Mouse (Mus musculus) heart, embryonic 13.5 days (tissue): Measurements from ENCODE around the gene Bzw2. TPM values are rescaled to one million over a fixed set of nuclear protein-coding genes. Genes with fewer than 3 reads are reported as not detected.
A peak's percentile ranks its signal among the peaks of the same experiment; 100 is the strongest.

Experiments used
- ATAC-seq: fragments of 200-750 bp; cut with Nextera tagmentation; 2 replicates; pipeline ENCODE4 v1.8.0; 2017; ENCODE audit warnings: moderate TSS enrichment; ENCODE audit not compliant: insufficient number of reproducible peaks, low FRiP score, low TSS enrichment; ENCODE audit errors: extremely low read depth
- H3K27ac ChIP-seq: fragments of 300-500 bp; sonication (generic); replicated peaks from 2 replicates; pipeline ENCODE4 v1.5.1; 2015; ENCODE audit warnings: moderate library complexity, mild to moderate bottlenecking, inconsistent platforms
- H3K27me3 ChIP-seq: fragments of 300-500 bp; sonication (generic); replicated peaks from 2 replicates; pipeline ENCODE4 v1.6.1; 2015; ENCODE audit warnings: mild to moderate bottlenecking, inconsistent platforms
- H3K36me3 ChIP-seq: fragments of 300-500 bp; sonication (generic); 2 replicates; pipeline ENCODE4 v1.6.1; 2015; ENCODE audit warnings: mild to moderate bottlenecking, inconsistent platforms
- H3K4me1 ChIP-seq: fragments of 300-500 bp; sonication (generic); 2 replicates; pipeline ENCODE4 v1.6.1; 2015; ENCODE audit warnings: inconsistent platforms
- H3K4me2 ChIP-seq: fragments of 300-500 bp; sonication (generic); 2 replicates; pipeline ENCODE4 v1.6.1; 2015; ENCODE audit warnings: inconsistent platforms, mild to moderate bottlenecking, moderate library complexity
- H3K4me3 ChIP-seq: fragments of 300-500 bp; sonication (generic); 2 replicates; pipeline ENCODE4 v1.5.1; 2015; ENCODE audit warnings: moderate library complexity, mild to moderate bottlenecking, inconsistent platforms
- H3K9ac ChIP-seq: fragments of 300-500 bp; sonication (generic); 2 replicates; pipeline ENCODE4 v1.6.1; 2015; ENCODE audit warnings: inconsistent platforms, mild to moderate bottlenecking, moderate library complexity
- H3K9me3 ChIP-seq: fragments of 300-500 bp; sonication (generic); 2 replicates; pipeline ENCODE4 v1.6.1; 2016; ENCODE audit warnings: inconsistent platforms
- WGBS: fragments of 180-500 bp; shearing (Covaris S2); methylation state at CpG from one replicate; pipeline ENCODE4 v1.1.7; 2015; ENCODE audit warnings: mixed read lengths; 5-methylcytosine and 5-hydroxymethylcytosine counted together
- polyA plus RNA-seq: library from polyadenylated mRNA; unstranded; fragments of >200 nt; fragmentation: Nextera tagmentation; extraction: Ambion mirVana; gene quantifications from 2 replicates; pipeline ENCODE4 v1.2.1, GENCODE M21; 2015

The Bzw2 gene
- polyA plus RNA-seq, 1 experiment from 2014 or later = 202 TPM

DNA sequence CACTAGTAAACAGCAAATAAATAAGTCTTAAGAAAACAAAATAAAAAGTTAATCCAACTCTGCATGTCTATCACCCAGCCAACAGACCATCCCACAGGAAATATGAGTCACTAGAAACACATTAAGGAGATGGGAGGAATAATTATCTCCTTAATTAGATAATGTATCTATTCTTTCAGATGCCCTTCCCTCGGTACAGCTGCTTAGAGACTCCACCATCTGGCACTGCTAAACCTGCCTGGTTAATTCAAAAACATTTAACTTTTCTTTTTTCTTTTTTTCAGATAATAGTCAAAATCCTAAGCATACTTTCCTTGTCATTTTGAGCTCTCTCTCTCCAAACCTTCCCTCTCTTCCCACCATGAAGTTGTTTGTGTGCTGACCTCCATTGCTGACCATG is 92.0 kb downstream of the Bzw2 start:
- WGBS = 72% methylated on average over 1 of the region's 1 CpGs
- H3K4me2 ChIP-seq = no peak overlapping the region
- H3K9ac ChIP-seq = no peak overlapping the region
- no peaks in the 10 kb centered on the region for H3K27me3 ChIP-seq
- H3K27ac ChIP-seq = no peak overlapping the region
- no peak overlapping the region for H3K4me3 ChIP-seq
- no peak for ATAC-seq
- H3K36me3 ChIP-seq = no peaks in the 10 kb centered on the region
- no peaks in the 10 kb centered on the region for H3K9me3 ChIP-seq
- H3K4me1 ChIP-seq = no peaks in the 10 kb centered on the region

DNA sequence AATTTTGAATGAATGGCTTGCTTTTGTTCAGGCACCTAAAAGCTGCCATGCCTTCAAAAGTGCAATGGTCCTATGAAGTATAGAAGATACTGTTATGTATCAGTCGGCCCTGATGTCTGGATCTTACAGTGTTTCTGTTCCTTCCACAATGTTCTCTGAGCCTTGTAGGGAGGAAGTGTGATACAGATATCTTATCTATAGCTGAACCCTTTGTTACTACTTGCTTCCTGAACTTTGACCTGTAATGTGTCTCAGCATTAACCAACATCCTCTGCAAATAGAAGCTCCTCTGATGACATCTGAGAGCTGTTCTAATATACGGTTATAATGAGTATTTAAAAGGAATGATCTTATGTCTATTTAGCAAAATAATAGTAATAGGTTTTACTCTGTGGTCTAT is 100.2 kb downstream of the Bzw2 start:
- ATAC-seq = no peak
- WGBS = 35% methylated on average over 2 of the region's 2 CpGs
- no peak overlapping the region for H3K9ac ChIP-seq
- no peaks in the 10 kb centered on the region for H3K9me3 ChIP-seq
- no peaks in the 10 kb centered on the region for H3K4me1 ChIP-seq
- H3K27me3 ChIP-seq = no peaks in the 10 kb centered on the region
- no peak overlapping the region for H3K4me3 ChIP-seq
- H3K36me3 ChIP-seq = no peaks in the 10 kb centered on the region
- no peak overlapping the region for H3K27ac ChIP-seq
- no peak overlapping the region for H3K4me2 ChIP-seq

DNA sequence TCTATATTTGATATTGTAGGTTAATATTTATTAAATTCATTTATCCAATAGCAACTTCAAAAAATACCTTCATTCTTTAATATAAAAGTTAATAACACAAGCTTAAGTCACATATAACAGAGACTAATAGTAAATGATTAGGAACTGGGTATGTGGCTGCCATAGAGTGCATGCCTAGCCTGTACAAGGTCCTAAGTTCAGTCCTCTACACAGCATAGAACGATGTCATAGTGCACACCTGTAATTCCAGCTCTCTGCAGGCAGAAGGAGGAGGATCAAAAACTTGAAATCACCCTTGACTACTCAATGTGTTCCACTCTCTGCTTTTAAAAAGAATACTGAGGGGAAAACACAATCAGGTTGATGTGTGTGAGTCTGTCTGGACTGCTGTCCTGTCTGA is 107.6 kb downstream of the Bzw2 start:
- no peak for ATAC-seq
- Histone ChIP-seq H3K4me1 (peaks cover 7% of the 10 kb centered on the region), H3K27ac (no peak overlapping the region), H3K4me2 (no peak overlapping the region), H3K36me3 (no peaks in the 10 kb centered on the region), H3K9me3 (no peaks in the 10 kb centered on the region), H3K4me3 (no peak overlapping the region), H3K9ac (no peak overlapping the region), H3K27me3 (no peaks in the 10 kb centered on the region)
- WGBS = 73% methylated on average over 1 of the region's 1 CpGs

DNA sequence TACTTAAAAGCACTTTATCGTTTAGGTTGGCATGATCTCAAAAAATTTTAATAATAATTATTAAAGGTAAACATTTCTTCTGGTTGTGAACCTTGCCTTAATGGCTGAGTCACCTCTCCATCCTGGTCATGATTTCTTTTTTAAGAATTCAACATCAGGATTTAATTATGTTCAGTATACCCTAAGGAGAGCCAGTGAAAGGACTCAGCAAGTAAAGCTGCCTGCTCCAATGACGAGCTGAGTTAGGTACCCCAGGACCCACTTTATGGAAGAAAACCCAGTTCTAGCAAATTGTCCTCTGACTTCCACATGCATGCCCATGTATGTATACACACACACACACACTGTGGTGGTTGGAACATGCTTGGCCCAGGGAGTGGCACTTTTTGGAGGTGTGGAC is 110.3 kb downstream of the Bzw2 start:
- ATAC-seq = no peak
- no peaks in the 10 kb centered on the region for H3K36me3 ChIP-seq

DNA sequence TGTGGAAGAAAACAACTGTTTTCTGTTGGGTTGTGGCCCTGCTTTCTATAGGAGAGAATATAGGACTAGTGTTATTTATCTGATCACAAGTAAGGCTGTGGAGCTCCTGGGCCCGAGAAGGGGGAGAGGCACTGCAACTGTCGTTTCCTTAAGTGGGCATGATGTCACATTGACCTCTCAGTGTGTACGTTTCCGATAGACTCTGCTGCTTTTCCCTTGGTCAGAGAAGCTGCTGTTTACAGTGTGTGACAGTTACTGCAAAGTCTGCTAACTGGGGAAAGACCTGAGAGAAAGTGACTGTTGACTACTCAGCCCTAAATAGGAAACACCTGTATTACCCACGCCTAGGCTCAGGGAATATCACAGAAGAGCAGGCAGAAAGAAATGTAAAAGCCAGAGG is 111.7 kb downstream of the Bzw2 start:
- ATAC-seq = no peak
- 19% methylated on average over 5 of the region's 5 CpGs for WGBS
- H3K4me2 ChIP-seq = no peak overlapping the region
- H3K4me1 ChIP-seq = peaks cover 13% of the 10 kb centered on the region
- H3K27me3 ChIP-seq = no peaks in the 10 kb centered on the region
- H3K9ac ChIP-seq = no peak overlapping the region
- no peaks in the 10 kb centered on the region for H3K36me3 ChIP-seq
- no peaks in the 10 kb centered on the region for H3K9me3 ChIP-seq
- H3K27ac ChIP-seq = no peak overlapping the region
- H3K4me3 ChIP-seq = no peak overlapping the region

More for the DNA sequence above, 110.3 kb downstream of the Bzw2 start:
- Histone ChIP-seq H3K4me3 (no peak overlapping the region), H3K4me1 (peaks cover 7% of the 10 kb centered on the region), H3K9ac (no peak overlapping the region), H3K27ac (no peak overlapping the region), H3K9me3 (no peaks in the 10 kb centered on the region), H3K27me3 (no peaks in the 10 kb centered on the region), H3K4me2 (no peak overlapping the region)
- WGBS = 81% methylated on average over 2 of the region's 2 CpGs

DNA sequence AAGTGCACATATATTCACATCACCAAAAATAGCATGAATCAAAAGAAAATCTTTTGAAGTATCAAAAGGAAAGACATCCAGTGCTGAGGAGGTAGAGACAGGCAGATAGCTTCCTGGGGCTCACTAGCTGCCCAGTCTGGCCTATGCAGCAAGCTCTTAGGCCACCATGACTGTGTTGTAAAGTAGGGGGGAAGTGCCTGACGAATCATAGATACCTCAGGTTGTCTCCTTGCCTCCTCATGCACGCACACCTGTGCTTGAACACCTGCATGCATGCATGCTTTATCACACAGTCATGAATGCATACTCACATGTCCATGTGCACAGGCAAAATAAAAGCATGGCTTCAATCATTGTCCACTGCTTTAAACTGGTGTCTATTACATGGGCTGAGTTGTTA is 113.2 kb downstream of the Bzw2 start:
- Histone ChIP-seq H3K36me3 (no peaks in the 10 kb centered on the region), H3K4me1 (peaks cover 27% of the 10 kb centered on the region), H3K27me3 (no peaks in the 10 kb centered on the region), H3K9ac (no peak overlapping the region), H3K4me3 (no peak overlapping the region), H3K9me3 (no peaks in the 10 kb centered on the region), H3K27ac (no peak overlapping the region), H3K4me2 (no peak overlapping the region)
- WGBS = 79% methylated on average over 2 of the region's 2 CpGs
- no peak for ATAC-seq

DNA sequence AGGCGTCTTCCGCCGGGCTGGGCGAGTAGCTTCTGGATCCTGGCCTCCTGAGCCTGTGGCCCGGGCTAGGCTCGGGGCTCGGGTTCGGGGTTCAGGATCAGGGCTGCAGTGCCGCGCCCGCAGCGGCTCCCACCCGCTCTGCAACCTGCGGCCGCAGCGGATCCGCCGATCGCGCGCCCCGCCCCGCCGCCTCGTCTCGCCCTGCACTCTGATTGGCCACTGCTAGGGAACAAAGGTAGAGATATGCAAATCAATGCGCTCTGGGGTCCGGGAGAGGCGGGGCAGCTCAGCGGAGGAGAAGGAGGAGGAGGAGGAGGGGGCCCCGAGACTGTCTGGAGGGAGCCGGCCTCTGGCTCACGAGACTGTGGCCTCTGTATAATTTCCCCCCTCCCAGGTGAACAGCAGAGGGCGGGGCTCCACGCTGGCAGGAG is 115.5 kb downstream of the Bzw2 start, which contains the start of gene Tspan13:
Gene Tspan13 (minus strand): TSS at position 153 of the 431 bp plus-strand sequence.
- ATAC-seq = peak; percentile 88
- H3K4me3 ChIP-seq = peak within 1 kb of the TSS; percentile 98
- no peaks in the 10 kb centered on the region for H3K36me3 ChIP-seq
- no peaks in the 10 kb centered on the region for H3K27me3 ChIP-seq
- H3K4me2 ChIP-seq = peak within 1 kb of the TSS; percentile 90
- H3K9me3 ChIP-seq = no peaks in the 10 kb centered on the region
- peak within 1 kb of the TSS; percentile 92 for H3K9ac ChIP-seq
- peak within 1 kb of the TSS; percentile 61 for H3K27ac ChIP-seq
- WGBS = under 1% methylated on average over 35 of the region's 35 CpGs
- peaks cover 32% of the 10 kb centered on the region for H3K4me1 ChIP-seq

Other genes with a start within 250 kb of the Bzw2 start
- gene Agr3, start 232.5 kb downstream of the Bzw2 start, polyA plus RNA-seq = not detected in 2 replicates
- gene Agr2, start 165.2 kb downstream of the Bzw2 start, polyA plus RNA-seq = 0.32 and 0.65 TPM in 2 replicates
- gene Tspan13, start 115.6 kb downstream of the Bzw2 start, polyA plus RNA-seq = 59.6 and 61.8 TPM in 2 replicates
- 25.8 and 25.9 TPM in 2 replicates for gene Ankmy2, start 966 bp downstream of the Bzw2 start, polyA plus RNA-seq
- not detected in 2 replicates for gene Lrrc72, start 95.3 kb upstream of the Bzw2 start, polyA plus RNA-seq
- 0.21 and 0.34 TPM in 2 replicates for gene Sostdc1, start 156.1 kb upstream of the Bzw2 start, polyA plus RNA-seq
- gene Ispd, start 223.4 kb upstream of the Bzw2 start, polyA plus RNA-seq = 9.3 and 9.9 TPM in 2 replicates
- 0.92 and 1.3 TPM in 2 replicates for gene D630036H23Rik, start 224.1 kb upstream of the Bzw2 start, polyA plus RNA-seq